Mouse (Mus musculus) urinary bladder, adult 2 months (tissue): ENCODE data around the gene Bmpr2. TPM values are rescaled to one million over a fixed set of nuclear protein-coding genes. Genes with fewer than 3 reads are reported as not detected.

ENCODE experiments used
- DNase-seq: peaks from one replicate; pipeline ENCODE4 v3.0.0; 2022; ENCODE audit warnings: low spot score
- polyA plus RNA-seq: library from polyadenylated mRNA; depleted of rRNA; stranded (reverse); fragments of >200 nt; gene quantifications from 2 replicates; pipeline ENCODE4 v1.2.3, GENCODE M21; 2012

Gene Bmpr2
- polyA plus RNA-seq, 1 experiment, result 15.4 TPM

DNA sequence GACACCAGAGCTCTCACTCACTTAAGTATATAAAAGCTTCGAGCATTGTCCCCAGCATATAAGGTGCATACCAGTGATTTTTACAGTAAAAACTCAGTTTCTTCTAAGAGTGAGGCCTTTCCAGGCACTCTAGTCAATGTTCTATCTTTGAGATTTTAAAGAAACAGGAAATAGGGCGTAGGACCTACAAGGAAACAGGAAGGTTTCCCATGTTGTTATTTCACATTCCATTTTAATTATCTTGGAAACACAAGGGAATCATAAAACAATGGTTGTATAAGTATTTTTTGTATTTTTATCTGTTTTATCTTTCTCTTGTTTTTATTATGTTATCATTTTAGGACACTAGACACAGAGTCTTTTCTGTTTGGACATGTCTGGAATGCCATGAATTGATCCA, 34.7 kb downstream of the Bmpr2 start:
- no peak for DNase-seq

DNA sequence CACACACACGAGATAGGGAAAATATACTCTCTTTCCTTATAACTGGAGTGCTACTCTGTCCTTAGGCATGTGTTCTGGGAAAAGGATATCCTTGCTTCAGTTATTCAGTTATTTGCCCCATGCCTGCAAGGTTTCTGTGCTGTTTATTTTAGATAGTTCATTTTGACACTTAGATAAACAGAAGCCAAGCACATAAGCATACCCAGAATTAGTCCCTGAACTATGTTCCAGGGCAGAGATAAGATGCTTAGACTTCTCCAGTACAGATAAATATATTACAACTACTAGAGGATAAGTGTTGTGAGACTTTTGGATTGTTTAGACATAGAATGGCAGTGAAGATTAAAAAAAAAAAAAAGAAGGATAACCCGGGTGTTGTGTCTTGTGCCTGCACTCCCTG, 41.2 kb downstream of the Bmpr2 start:
- no peak for DNase-seq

DNA sequence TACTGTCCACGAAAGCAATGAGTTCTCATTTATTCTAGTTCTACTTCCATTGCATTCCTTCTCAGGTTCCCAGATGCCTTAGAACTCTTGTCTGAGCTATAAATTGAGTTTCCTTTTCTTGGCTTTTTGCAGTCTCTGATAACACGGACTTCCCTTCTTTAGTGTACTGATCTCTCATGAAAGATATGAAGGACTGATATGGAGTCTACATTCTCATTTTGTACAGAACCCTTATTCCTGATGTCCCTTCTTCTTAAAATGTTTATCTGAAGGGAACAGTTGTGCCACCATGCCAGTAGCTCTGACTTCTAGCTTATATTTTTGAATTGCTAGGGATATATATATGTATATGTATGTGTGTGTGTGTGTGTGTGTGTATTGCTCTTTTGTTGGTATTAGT, 46.7 kb downstream of the Bmpr2 start:
- DNase-seq, result no peak

DNA sequence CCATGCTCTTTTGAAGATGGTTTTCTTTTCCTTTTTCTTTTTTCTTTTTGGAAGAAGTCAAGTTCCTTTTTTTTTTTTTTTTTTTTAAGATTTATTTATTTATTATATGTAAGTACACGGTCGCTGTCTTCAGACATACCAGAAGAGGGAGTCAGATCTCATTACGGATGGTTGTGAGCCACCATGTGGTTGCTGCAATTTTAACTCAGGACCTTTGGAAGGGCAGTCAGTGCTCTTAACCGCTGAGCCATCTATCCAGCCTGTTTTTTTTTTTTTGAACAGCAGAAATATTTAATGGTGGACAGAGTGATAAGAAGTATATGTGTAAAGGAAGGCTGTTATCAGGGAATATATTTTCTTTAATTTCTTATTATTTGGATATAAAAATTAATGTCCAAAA, 49.6 kb downstream of the Bmpr2 start:
- DNase-seq, result no peak

DNA sequence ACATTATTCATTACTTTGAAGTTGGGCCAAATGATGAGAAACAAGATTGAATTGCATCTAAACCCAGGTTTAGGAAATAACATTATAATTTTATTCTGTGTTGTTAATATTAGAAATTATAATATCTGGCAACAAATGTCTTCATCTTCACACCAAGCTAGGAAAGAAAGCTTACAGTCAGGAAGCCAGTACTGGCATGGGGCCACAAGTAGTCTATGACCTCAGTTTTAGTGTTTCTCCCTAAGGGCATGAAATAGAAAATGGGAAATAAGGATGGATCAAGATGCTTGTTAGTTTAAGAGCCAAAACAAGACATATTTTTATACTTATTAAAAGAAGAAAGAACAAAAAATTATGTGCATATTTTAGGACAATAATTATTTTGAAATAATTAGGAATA, 62.2 kb downstream of the Bmpr2 start:
- DNase-seq, result no peak

DNA sequence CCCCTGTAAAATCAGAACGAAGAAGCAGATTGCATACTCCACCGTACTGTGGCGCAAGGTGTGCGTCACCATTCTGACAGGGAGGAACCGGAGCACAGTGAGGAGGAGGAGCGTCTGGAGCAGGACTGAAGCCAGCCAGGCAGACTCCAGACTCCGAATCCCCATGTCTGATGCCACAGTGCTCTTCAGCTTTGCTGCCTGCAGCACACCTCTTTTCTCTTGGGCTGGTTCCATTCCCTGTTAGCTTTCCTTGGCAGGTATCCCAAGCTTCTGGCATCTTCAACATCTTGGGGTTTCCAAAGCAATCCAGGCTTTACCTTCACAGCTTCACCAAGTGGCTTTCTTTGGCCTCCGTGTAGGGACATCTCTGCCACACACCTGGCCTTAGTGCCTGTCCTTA, 63.4 kb downstream of the Bmpr2 start:
- DNase-seq, result no peak

DNA sequence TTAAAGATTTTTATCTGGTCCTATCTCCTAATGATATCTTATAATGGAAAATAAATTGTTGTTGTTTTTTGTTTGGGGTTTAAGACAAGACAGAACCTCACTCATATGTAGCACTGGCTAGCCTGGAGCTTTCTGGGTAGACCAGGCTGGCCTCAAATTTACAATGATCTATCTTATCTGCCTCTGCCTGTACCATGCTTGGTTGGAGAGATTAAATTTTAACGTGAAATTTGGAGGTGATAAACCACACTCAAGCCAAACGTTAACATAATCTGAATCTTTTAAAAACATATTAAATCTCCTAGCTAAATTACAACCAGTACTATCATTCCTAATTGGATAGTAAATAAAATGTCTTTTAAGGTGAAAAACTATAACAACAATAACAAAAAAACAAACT, 66.2 kb downstream of the Bmpr2 start:
- DNase-seq, result no peak

DNA sequence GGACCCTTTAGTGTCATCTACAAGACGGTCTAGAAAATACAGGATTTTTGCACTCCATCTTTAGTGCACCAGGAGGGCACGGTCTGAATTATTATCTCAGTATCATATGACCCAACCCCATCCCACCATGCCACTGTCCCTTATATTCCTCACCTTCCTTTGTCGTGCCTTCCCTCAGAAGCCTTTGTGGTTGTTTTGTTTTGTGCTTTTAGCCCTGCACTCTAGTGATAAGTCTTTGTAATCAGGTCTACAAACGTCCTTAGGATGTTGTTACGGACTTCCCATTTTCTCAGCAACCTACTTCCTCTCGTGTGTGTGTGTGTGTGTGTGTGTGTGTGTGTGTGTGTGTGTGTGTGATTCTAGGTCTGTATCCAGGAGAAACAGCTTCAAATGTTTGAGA, 67.0 kb downstream of the Bmpr2 start:
- no peak for DNase-seq

DNA sequence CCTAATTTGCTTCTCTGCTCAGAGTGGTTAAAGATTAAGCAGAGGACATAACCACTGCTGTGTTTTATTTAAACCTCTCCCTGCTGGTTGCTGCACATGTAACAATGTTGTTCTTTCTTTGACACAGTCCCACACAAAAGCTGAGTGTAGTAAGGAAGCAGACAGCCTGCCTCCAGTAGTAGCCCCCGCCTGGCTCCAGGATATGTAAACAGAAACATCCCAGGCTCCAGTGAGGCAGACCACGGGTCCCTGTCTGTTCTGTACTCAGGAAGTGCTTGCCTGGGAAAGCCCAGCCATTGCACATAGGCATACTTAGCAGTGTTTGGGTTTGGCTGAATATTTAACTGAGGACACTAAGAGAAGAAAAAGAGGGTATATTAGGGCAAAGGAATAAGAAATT, 70.5 kb downstream of the Bmpr2 start:
- DNase-seq, result no peak

DNA sequence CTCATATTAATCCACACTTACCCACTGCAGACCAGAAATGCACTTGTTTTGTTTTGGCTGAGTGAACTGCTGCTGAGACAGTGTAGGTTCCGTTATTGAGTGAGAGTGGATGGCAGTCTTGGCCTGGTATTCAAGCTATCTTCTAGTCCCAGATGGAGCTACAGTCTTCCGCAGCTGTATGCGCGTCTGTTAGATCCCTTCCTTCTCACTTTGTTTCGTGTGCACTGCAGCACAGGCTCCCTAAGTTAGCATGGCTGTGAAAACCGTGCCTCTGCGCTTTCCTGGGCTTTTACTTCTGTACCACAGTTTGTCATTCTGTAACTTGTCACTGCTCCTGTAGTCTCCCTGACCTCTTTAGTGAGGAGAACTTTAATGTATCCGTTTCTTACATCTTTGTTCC, 85.1 kb downstream of the Bmpr2 start:
- DNase-seq, result no peak

DNA sequence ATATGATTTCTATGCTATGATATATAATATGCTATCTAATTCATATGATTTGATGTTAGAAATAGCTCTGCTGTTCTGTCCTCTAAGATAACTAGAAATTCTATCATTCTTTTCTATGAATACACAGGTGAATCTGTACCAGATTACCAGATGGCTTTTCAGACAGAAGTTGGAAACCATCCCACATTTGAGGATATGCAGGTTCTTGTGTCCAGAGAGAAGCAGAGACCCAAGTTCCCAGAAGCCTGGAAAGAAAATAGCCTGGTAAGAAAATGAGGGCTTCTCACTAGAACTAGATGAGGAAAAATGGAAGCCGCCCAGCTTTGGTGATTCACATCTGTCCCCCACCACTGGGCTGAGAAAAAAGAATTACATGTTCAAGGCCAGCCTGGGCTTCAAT, 95.8 kb downstream of the Bmpr2 start:
- DNase-seq, result no peak

DNA sequence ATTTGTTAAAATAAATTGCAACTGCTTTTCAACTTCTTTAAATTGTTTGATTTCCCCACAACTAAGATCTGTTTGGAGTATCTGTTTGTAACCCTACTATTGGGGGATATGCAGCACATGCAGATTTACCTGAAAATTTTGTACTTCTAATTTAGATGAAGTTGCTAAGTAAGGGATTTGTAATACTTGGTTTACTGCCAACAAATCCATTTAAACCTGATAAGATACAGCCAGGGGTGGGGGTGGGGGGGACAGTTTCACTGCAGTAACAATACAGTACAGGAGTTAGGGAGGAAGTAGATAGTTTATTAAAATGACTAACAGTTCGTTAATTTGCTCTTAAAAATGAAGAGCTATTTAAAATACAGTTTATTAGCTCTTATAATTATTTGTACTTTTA, 98.9 kb downstream of the Bmpr2 start:
- DNase-seq, result no peak

DNA sequence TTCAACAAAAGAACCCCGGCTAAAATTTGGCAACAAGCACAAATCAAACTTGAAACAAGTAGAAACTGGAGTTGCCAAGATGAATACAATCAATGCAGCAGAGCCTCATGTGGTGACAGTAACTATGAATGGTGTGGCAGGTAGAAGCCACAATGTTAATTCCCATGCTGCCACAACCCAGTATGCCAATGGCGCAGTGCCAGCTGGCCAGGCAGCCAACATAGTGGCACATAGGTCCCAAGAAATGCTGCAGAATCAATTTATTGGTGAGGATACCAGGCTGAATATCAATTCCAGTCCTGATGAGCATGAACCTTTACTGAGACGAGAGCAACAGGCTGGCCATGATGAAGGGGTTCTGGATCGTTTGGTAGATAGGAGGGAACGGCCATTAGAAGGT, 104.8 kb downstream of the Bmpr2 start:
- no peak for DNase-seq

DNA sequence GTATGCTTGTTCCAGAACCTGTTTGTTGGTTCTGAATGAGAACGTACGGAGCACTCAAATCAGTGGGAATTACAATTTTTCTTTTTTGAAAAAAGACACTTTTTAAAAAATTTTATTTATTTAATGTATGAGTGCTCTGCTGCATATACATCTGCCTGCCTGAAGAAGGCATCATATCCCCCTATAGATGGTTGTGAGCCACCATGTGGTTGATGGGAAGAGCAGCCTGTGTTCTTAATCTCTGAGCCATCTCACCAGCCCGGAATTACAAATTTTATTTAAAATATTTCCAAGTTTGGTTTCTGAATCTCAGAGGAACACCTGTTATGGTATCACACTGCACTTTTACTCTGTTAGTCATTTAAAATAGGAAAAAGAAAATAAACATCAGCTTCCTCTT, 110.8 kb downstream of the Bmpr2 start:
- DNase-seq, result no peak

DNA sequence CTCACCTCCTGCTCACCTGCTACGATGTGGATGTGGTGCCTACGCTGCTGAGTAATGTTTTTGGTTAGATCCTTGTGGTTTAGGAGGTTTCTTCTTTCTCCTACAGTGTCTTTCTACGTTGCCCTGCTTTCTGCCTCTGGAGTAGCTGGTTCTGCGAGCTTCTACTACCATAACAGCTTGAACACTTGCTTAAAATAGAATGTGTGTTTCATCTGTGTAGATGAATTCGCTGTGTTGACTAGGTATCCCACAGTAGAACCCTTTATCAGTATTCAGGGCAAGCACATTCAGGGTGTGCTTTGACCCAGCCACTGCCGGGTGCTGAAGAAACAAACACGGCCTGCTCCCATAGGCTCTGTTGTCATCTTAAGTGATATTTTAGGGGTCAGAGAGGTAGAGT, 114.9 kb downstream of the Bmpr2 start:
- no peak for DNase-seq

DNA sequence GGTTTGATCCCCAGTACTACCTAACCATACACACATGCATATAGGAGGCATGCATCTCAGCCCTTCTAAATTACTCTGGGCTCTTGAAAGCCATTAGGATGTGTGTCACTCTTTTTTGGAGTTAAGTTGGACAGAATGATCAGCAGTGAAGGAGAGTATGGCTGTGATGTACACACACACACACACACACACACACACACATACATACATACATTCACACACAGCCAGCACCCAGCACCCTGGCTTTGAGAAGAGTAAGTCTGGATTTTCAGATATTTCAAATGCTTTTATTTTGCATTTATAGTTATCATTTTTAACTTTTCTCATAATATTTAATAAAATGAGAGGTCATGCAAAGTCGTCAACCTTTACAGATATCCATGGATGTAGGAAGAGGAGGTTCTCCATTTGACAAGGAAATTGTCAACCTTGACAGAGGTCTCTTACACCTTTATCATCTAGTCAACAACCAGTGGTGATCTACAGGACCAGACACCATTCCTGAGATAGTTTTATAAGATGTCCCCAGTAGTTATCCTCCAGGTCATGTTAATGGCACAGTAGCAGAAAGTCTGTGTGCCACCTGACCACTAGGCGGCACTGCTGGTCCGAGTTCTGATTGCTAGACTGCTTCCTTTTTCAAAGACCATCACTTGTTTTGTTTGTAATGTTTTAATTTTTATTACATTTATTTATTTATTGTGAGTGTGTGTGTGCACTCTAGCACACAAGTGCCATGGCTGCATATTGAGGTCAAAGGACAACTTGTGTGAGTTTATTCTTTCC, 120.3 kb downstream of the Bmpr2 start:
- peak; percentile 62 for DNase-seq

DNA sequence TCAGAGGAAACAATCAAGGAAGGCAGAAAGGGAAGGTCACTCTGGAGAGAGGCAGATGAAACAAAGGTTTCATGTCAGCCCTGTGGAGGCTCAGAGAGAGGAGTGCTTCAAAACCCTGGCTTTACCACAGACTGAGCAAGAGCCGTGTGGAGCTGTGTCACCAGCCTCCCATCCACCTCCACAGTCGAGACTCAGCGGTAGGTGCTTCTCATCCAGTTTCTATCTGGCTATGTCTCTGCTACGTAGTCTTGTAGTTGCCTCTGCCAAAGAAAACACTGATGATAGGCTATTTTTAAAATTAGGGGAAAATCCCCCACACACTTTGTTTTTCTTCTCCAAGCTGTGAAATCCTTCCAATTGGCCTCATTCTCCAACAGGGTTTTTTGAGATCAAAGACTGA, 123.7 kb downstream of the Bmpr2 start:
- DNase-seq, result no peak

DNA sequence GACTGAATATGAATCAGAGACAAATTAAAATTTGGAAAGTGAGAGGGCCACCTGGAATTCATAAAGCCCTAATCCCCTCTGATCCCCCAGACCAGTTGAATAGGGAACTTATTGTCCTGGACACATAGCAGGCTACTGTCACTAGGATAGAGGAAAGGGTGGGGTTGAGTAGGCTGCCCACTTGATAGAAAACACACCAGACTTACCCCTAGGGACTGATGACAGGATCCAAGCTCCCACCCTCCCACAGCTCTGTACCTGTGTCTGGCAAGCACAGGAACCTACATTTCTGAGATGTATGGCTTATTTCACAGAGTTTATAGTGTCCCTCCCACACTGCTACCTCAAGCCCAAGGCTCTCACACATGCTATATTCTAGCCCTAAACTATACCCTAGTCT, 124.8 kb downstream of the Bmpr2 start:
- DNase-seq, result no peak

DNA sequence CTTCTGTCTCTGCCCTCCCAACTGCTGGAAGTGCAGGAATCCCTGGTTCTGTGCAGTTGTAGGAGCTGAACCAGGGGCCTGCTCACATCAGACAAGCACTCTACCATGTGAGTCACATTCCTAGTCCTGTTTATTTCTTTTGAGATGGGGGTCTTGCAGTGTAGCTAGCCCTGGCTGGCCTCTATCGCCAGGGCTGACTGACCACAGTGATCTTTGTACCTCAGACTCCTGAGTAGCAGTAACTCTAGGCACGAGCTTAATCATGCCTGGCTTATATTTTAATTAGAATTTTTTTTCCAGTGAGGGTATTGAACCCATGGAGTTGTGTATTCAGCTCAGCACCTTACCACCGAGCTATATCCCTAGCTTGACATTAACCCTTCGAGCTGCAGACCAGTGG, 128.0 kb downstream of the Bmpr2 start:
- DNase-seq, result no peak

DNA sequence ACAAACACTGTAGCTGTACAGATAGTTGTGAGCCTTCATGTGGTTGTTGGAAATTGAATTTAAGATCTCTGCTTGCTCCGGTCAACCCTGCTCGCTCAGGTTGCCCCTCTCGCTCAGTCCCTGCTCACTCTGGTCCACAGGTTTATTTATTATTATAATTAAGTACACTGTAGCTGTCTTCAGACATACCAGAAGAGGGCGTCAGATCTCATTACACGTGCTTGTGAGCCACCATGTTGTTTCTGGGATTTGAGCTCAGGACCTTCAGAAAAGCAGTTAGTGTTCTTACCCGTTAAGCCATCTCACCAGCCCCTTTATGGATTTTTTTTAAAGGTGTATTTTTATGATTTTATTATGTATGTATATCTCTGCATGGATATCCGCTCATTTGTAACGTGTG, 129.6 kb downstream of the Bmpr2 start:
- no peak for DNase-seq

DNA sequence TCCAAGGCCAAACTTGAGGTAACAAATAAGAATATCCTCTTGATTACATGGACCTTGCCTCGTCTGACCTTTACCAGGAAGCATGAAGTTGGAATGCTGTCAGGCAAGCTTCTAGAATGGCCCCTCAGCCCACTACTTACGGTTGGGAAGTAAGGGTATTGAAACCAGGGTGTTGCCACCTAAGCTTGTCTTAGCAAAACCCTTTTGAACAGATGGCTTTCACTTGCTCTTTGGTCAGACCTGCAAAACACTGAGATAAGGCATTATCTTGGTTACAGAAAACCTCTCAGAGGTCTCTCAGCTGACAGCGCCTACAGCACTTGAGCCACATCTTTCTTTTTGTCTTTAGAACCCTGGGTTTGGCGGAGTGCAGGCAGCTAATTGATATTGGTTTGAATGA, 130.8 kb downstream of the Bmpr2 start:
- no peak for DNase-seq

DNA sequence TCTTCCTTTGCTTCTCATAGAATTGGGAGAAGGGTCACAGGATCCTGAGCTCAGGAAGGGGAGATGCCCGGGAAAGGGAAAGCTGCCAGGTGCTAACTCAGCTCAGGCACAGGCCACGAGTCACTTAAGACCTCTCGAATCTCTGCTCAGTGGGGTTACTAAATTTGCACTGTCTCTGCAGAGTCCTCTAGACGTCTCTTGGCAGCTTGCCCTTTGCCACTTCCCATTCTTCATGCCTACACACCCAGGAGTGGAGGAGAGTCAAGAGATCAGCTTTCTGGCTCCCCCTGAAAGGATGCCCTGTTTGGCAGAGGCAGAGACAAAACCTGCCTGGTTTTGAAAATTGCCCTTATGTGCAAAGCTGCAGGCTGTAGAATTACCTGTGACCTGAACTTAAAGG, 132.3 kb downstream of the Bmpr2 start:
- DNase-seq, result no peak

DNA sequence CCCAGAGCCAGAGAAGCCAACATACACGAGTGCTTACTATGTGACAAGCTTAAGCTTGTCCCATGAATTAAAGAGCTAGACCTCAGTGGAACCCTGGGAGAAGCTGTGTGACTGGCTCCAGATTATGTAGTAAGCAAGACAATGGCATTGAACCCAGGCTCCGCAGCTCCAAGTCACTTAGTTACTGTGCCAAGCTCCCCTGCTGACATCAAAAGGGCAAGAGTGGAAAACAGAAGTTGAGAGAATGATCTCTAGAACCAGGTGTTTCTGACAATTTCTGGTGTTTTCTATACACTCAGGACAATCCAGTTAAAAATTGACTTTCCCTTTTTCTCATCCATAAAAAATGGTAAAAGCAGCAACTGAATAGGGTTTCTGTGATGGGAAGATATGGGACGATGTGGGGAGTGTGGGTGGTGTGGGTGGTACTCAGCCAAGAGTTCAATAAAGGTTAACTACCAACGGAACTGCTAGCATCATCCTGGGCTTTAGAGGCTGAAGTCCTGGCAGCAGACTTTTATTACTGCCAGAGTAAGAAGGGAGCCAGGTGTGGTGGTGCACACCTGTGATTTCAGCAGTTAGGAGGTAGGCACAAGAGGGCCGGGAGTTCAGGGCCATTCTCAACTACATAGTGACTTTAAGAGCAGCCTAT, 134.1 kb downstream of the Bmpr2 start:
- DNase-seq, result no peak

DNA sequence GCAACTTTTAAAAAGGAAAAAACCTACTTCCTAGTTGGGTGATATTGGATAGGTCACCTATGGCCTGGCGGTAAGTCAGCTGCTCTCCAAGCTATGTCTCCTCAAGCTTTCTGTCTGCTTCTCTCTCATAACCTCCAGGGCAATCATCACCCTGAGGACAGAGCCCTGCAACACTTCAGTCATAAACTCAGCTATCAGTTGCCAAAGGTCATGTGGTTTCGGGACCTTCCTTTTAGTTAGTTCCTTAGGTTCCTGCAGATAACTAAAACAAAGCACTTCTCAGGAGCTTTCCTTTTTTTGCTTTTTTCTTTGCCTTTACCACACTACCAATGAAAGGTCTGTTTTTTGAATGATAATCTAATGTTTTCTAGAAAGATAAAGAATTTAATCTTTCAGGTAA, 136.5 kb downstream of the Bmpr2 start:
- no peak for DNase-seq
